8 mouse cellular contexts compared by ENCODE assay signal in genomic region chr3:84333400-84334349, GRCm38 (mm10). TPM values are rescaled to one million over a fixed set of nuclear protein-coding genes. Genes with fewer than 3 reads are reported as not detected.
DNase-seq lines count a peak whose midpoint lies in the region; ATAC-seq and TF ChIP-seq lines count a peak whose summit lies in the region.

No protein-coding gene starts in this region.

- ATAC-seq in heart, embryonic 13.5 days (ENCODE audit: extremely low read depth, insufficient number of reproducible peaks, low FRiP score, low TSS enrichment), result no peak
- peak; percentile 57; the same call in 1 of the 2 replicates for ATAC-seq in lung, embryonic 14.5 days (ENCODE audit: insufficient read depth)
- no peak for ATAC-seq in erythroid progenitor cell, adult 5-6 weeks (replicated peaks; ENCODE audit: low FRiP score, poor library complexity, severe bottlenecking)

- TF ChIP-seq CTCF in lung, embryonic 14.5 days (IDR thresholded peaks at IDR 0.05; ENCODE audit: low read depth), result peak; percentile 69

- no peak overlapping the region for H3K9ac ChIP-seq in heart, embryonic 13.5 days
- no peak overlapping the region for H3K9ac ChIP-seq in lung, embryonic 14.5 days

- no peaks in the 10 kb centered on the region for H3K36me3 ChIP-seq in heart, embryonic 13.5 days
- H3K36me3 ChIP-seq in lung, embryonic 14.5 days (ENCODE audit: insufficient read depth), result no peaks in the 10 kb centered on the region

- H3K4me2 ChIP-seq in heart, embryonic 13.5 days, result peak overlapping the region; percentile 62
- 0 out of 2 replicates have a peak overlapping the region, but pooled peaks have one; percentile 7 for H3K4me2 ChIP-seq in lung, embryonic 14.5 days

- peaks cover 50% of the 10 kb centered on the region for H3K27me3 ChIP-seq in heart, embryonic 13.5 days (replicated peaks)
- H3K27me3 ChIP-seq in lung, embryonic 14.5 days (ENCODE audit: insufficient read depth, low read length), result no peaks in the 10 kb centered on the region

- 45% methylated on average over 22 of the region's 22 CpGs for WGBS in heart, embryonic 13.5 days
- 32% methylated on average over 22 of the region's 22 CpGs for WGBS in lung, embryonic 14.5 days

- peak; percentile 79 for DNase-seq in urinary bladder, postnatal 14 days (ENCODE audit: low spot score)
- DNase-seq in urinary bladder, postnatal 10 days (ENCODE audit: low spot score), result no peak
- DNase-seq in c-Kit-positive CD71-negative TER-119-negative erythroid progenitor cells, embryonic 14.5 days (ENCODE audit: low read depth), result peak; percentile 87
- peak; percentile 83 for DNase-seq in kidney, postnatal 10 days
- DNase-seq in lung, embryonic 14.5 days, result peak; percentile 80
- peak; percentile 55 for DNase-seq in ovary, adult 18-20 months (ENCODE audit: low spot score)

- no peaks in the 10 kb centered on the region for H3K9me3 ChIP-seq in heart, embryonic 13.5 days
- H3K9me3 ChIP-seq in lung, embryonic 14.5 days (ENCODE audit: low read depth, low read length), result no peaks in the 10 kb centered on the region

- H3K4me1 ChIP-seq in heart, embryonic 13.5 days, result peaks cover 18% of the 10 kb centered on the region
- peaks cover 10% of the 10 kb centered on the region for H3K4me1 ChIP-seq in lung, embryonic 14.5 days (ENCODE audit: insufficient read depth)

- no peak overlapping the region for H3K27ac ChIP-seq in heart, embryonic 13.5 days (replicated peaks)
- peak overlapping the region; percentile 80 for H3K27ac ChIP-seq in lung, embryonic 14.5 days (ENCODE audit: low read depth)

- 0 out of 2 replicates have a peak overlapping the region, but pooled peaks have one; percentile 11 for H3K4me3 ChIP-seq in heart, embryonic 13.5 days
- no peak overlapping the region for H3K4me3 ChIP-seq in lung, embryonic 14.5 days (ENCODE audit: low read depth, low read length)

RNA-seq across cellular contexts. Expression of gene Trim2, which starts 27.0 kb away (rescaled TPM):
- polyA plus RNA-seq in heart, embryonic 13.5 days (2015; fragmentation: Nextera tagmentation; extraction: Ambion mirVana), result 7.2 and 7.6 TPM in 2 replicates
- polyA plus RNA-seq in lung, embryonic 14.5 days (2014; fragmentation: Nextera tagmentation; extraction: Ambion mirVana), result 25.9 and 27.0 TPM in 2 replicates
- total RNA-seq in erythroid progenitor cell, adult 5-6 weeks (2015; ENCODE audit: low replicate concordance), result 4.3 and 10.9 TPM in 2 replicates
- 8.9 and 11.4 TPM in 2 replicates for total RNA-seq in erythroid progenitor cell, adult 5-6 weeks (2017; ENCODE audit: low replicate concordance)
